Mouse (Mus musculus): ENCODE measurements around the gene Flcn. TPM values are rescaled to one million over a fixed set of nuclear protein-coding genes. Genes with fewer than 3 reads are reported as not detected.

The Flcn gene
- polyA plus RNA-seq, 1 experiment = 43.1 TPM

DNA sequence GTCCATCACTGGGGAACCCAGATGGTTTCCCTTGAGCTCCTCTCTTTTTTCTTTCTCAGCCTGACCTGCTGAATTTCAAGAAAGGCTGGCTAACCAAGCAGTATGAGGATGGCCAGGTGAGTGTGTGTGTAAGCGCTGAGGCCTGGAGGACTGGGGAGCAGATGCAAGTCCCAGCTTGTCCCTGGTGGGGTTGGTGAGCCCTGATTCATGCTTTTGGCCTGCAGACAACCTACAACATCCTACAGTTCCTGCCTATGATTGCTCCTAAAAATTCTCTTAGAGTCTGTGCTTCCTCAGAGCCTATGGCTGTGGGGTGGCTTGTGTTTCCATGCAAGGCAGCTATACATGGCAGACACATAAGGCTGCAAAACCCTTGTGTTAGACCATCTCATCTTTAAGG lies 66.1 kb downstream of the Flcn start:
- 90% methylated on average over 1 of the region's 1 CpGs for WGBS
- Histone ChIP-seq H3K27ac (ENCODE audit: insufficient read depth, low read length) (no peak overlapping the region), H3K36me3 (ENCODE audit: control insufficient read depth, insufficient read depth, low read length) (peaks cover 9% of the 10 kb centered on the region; the same call in 1 of the 2 replicates), H3K27me3 (ENCODE audit: control insufficient read depth, insufficient read depth, low read length) (no peaks in the 10 kb centered on the region), H3K4me3 (ENCODE audit: extremely low read depth, insufficient read depth, insufficient read length) (no peak overlapping the region), H3K4me1 (ENCODE audit: control insufficient read depth, insufficient read depth, insufficient read length) (peaks cover 5% of the 10 kb centered on the region; the same call in 1 of the 2 replicates)
- TF ChIP-seq POLR2A (IDR thresholded peaks at IDR 0.05; ENCODE audit: low read depth, low read length) = no peak
- no peak for TF ChIP-seq CTCF (IDR thresholded peaks at IDR 0.05; ENCODE audit: extremely low read depth, insufficient read depth, insufficient read length, insufficient replicate concordance)
- no peak for DNase-seq (ENCODE audit: low read depth in 1 of 2, low spot score in 2 of 2)

DNA sequence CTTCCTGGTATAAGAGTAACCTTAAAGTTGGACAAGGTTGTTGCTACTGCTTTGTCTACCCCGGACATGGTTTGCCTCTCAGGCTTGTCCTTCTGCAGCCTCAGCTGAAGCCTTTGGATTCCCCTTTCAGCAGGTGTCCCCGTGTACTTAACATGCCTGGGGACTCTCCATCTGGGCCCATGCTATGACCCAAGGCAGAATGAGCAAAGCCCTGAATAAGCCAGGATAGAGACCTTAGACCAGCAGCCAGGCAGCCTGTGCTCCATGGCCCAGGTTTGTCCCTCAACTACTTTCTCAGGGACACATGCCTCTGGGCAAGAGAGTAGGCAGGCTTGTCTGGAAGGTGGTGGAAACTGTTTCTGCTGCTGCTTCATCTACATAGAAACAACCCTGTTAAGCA lies 66.5 kb downstream of the Flcn start:
- peaks cover 8% of the 10 kb centered on the region; the same call in 1 of the 2 replicates for H3K36me3 ChIP-seq (ENCODE audit: control insufficient read depth, insufficient read depth, low read length)
- WGBS = 84% methylated on average over 2 of the region's 2 CpGs
- H3K4me1 ChIP-seq (ENCODE audit: control insufficient read depth, insufficient read depth, insufficient read length) = peaks cover 5% of the 10 kb centered on the region; the same call in 1 of the 2 replicates
- no peak overlapping the region for H3K4me3 ChIP-seq (ENCODE audit: extremely low read depth, insufficient read depth, insufficient read length)
- no peak overlapping the region for H3K27ac ChIP-seq (ENCODE audit: insufficient read depth, low read length)
- no peaks in the 10 kb centered on the region for H3K27me3 ChIP-seq (ENCODE audit: control insufficient read depth, insufficient read depth, low read length)
- DNase-seq (ENCODE audit: low read depth in 1 of 2, low spot score in 2 of 2) = no peak
- TF ChIP-seq POLR2A (IDR thresholded peaks at IDR 0.05; ENCODE audit: low read depth, low read length) (no peak), CTCF (IDR thresholded peaks at IDR 0.05; ENCODE audit: extremely low read depth, insufficient read depth, insufficient read length, insufficient replicate concordance) (no peak)

GRCm38 (mm10) chr11:59741915-59742314 lies 67.9 kb downstream of the Flcn start:
- no peak for TF ChIP-seq POLR2A (IDR thresholded peaks at IDR 0.05; ENCODE audit: low read depth, low read length)
- TF ChIP-seq CTCF (IDR thresholded peaks at IDR 0.05; ENCODE audit: extremely low read depth, insufficient read depth, insufficient read length, insufficient replicate concordance) = no peak
- peaks cover 13% of the 10 kb centered on the region for H3K36me3 ChIP-seq (ENCODE audit: control insufficient read depth, insufficient read depth, low read length)

More at GRCm38 (mm10) chr11:59741915-59742314, 67.9 kb downstream of the Flcn start:
- Histone ChIP-seq H3K27ac (ENCODE audit: insufficient read depth, low read length) (no peak overlapping the region), H3K4me3 (ENCODE audit: extremely low read depth, insufficient read depth, insufficient read length) (no peak overlapping the region), H3K27me3 (ENCODE audit: control insufficient read depth, insufficient read depth, low read length) (no peaks in the 10 kb centered on the region), H3K4me1 (ENCODE audit: control insufficient read depth, insufficient read depth, insufficient read length) (peaks cover 5% of the 10 kb centered on the region; the same call in 1 of the 2 replicates)
- no peak for DNase-seq (ENCODE audit: low read depth in 1 of 2, low spot score in 2 of 2)
- WGBS = 96% methylated on average over 5 of the region's 5 CpGs

Other genes with a start within 250 kb of the Flcn start
- not detected in 2 replicates for gene Olfr222, start 233.8 kb downstream of the Flcn start, polyA plus RNA-seq (2012; rRNA removed)
- not detected in 2 replicates for gene Olfr223, start 216.7 kb downstream of the Flcn start, polyA plus RNA-seq (2012; rRNA removed)
- gene Mprip, start 148.7 kb downstream of the Flcn start, polyA plus RNA-seq (2012; rRNA removed) = 41.7 and 55.4 TPM in 2 replicates
- gene Pld6, start 22.4 kb downstream of the Flcn start, polyA plus RNA-seq (2012; rRNA removed) = 0.69 and 0.96 TPM in 2 replicates
- 16.2 and 16.7 TPM in 2 replicates for gene Nt5m, start 29.4 kb upstream of the Flcn start, polyA plus RNA-seq (2012; rRNA removed)
- 9.1 and 9.9 TPM in 2 replicates for gene Cops3, start 29.8 kb upstream of the Flcn start, polyA plus RNA-seq (2012; rRNA removed)
- gene Med9, start 138.2 kb upstream of the Flcn start, polyA plus RNA-seq (2012; rRNA removed) = 8.0 and 12.3 TPM in 2 replicates
- 0.82 and 0.85 TPM in 2 replicates for gene Rasd1, start 154.9 kb upstream of the Flcn start, polyA plus RNA-seq (2012; rRNA removed)
- 1.9 and 2.5 TPM in 2 replicates for gene Pemt, start 236.5 kb upstream of the Flcn start, polyA plus RNA-seq (2012; rRNA removed)